Mouse (Mus musculus) CD4-positive, CD25-positive, alpha-beta regulatory T cell, adult 4 months (primary cell): ENCODE measurements around the gene Nt5c2. TPM values are rescaled to one million over a fixed set of nuclear protein-coding genes. Genes with fewer than 3 reads are reported as not detected.

Experiments used
- ATAC-seq: one replicate; pipeline ENCODE4 v1.8.0; 2017
- polyA plus RNA-seq, 2 experiments: library from polyadenylated mRNA; unstranded; fragments of 100-300 nt; shearing (Covaris generic); gene quantifications; one replicate each; pipeline ENCODE4 v1.2.1; 2017

The Nt5c2 gene
- polyA plus RNA-seq = 10 to 100 TPM; 38.0 to 42.2 TPM

- ATAC-seq = no peak
These were observed at the start of gene Nt5c2, which contains the start of gene Ina for GRCm38 (mm10) chr19:47014447-47015381. Gene Nt5c2 (minus strand): TSS chr19:47015153. Gene Ina (plus strand): TSS chr19:47014698.

DNA sequence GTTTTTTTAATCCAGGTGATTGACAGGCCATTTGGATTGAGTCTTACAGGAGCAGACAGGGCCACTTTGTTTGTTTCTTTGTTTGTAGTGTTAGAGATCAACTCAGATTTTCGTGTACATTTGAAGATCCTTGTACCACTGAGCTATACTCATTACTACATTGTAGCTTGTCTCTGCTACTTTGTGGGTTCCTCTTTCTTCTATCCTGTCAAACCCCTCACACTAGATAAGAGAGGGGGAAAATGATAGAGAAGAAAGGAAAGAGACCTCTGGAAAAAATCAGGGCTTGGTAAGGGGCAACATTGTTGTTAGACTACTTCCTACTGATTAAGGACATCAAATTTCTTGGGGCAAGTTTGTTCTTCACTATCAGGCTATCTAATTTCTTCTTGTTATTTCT, 42.7 kb upstream of the Nt5c2 start:
- no peak for ATAC-seq

GRCm38 (mm10) chr19:47053471-47053870, 38.5 kb upstream of the Nt5c2 start:
- no peak for ATAC-seq

GRCm38 (mm10) chr19:47052927-47053326, 38.0 kb upstream of the Nt5c2 start:
- no peak for ATAC-seq

DNA sequence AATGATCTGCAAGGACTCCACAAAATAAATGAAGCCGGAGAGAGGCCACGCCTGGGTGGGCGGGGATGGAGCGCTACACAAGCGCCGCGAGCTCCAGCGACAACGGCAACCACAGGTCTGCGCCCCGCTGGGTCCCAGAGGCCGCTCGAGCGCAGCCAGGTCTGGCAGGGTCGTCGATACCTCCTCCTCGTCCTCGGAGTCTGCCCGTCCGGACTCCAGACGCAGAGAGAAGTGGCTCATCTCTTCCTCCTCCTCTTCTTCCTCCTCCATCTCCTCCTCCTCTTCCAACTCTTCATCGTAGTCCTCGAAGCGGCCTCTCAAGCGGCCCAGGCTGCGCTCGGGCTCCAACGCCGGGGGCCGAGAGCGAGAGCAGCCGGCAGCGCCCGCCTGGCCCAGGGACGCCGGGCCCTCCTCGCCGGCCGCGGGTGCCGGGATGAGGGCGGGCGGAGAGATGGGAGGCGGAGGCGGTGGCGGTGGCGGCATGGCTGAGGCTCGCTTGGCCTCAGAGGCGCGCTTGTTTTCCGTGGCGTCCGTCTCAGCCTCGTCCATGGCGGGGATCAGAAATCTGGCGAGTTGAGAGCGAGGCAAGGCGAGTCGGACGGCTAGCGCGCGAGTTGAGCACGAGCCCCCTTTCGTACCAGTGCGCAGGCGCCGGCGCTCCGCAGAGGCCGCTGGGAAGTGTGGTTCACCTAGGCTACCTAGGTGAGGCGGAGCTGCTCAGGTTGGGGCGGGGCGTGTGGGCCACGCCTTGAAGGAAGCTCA, 35.5 kb upstream of the Nt5c2 start, which contains the start of gene Pcgf6:
Pcgf6 (minus strand) TSS at position 636 of the 762 bp plus-strand sequence.
- ATAC-seq = peak; percentile 94

- ATAC-seq = peak; percentile 25
These were observed 34.9 kb upstream of the Nt5c2 start for GRCm38 (mm10) chr19:47049840-47050239.

DNA sequence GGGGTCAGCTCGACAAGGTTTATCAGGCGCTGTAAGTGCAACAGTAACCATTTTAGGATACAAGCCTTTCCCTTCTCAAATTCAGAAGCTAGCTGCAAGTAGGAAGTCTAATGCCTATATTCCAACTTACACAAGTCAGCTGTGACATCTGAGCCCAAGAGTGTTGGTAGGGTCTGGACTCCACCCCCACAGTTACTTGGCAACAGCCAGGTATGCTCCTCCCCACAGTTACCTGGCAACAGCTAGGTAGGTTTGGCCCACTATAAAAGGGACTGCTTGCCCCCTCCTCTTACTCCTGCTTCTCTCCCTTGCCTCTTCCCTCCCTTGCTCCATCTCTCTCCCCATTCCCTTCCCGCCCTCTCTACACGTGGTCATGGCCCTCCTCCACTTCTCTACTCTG, 34.1 kb upstream of the Nt5c2 start:
- ATAC-seq = no peak

DNA sequence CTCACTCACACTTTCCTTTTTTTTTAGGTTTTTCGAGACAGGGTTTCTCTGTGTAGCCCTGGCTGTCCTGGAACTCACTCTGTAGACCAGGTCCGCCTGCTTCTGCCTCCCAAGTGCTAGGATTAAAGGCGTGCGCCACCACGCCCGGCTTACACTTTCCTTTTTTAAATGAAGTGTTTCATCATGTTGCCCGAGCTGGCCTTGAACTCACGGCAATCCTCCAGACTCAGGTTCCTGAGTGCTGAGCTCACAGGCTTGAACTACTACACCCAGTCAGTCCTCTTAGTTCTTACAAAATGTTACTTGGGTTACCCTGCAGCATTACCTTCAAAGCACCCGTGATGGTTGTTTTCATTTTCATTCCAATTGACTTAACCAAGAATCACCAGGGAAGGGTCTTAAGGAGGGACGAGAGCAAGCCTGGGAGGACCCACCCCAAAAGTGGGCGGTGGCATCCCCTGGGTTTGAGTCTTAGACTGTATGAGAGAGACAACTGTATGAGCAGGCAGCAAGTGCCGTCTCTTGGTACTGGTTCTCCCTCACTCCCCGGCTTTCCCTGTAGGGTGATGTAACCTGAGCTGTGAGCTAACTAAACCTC, 32.4 kb upstream of the Nt5c2 start:
- no peak for ATAC-seq

- ATAC-seq = no peak
These were observed 31.4 kb upstream of the Nt5c2 start for GRCm38 (mm10) chr19:47046343-47046742.

DNA sequence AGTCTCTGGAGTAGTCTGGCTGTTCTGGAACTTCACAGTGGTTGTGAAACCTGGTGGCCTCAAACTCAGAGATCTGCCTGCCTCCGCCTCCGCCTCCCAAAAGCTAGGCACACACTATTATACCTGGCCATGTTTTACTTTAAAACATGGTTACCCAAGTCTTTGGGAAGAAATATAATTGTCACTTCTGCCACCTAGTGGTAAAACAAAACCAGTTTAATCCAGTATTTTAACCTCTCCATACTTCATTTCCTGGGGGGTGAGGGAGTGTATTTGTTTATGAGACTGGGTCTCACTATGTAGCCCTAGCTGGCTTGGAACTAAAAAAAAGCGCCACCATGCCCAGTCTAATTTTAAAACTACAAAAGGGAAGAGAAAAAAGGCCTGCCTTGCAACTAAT, 28.7 kb upstream of the Nt5c2 start:
- ATAC-seq = peak; percentile 60

- ATAC-seq = no peak
These were observed 25.9 kb upstream of the Nt5c2 start for GRCm38 (mm10) chr19:47040720-47041473.

GRCm38 (mm10) chr19:47036596-47036995, 21.6 kb upstream of the Nt5c2 start:
- no peak for ATAC-seq

DNA sequence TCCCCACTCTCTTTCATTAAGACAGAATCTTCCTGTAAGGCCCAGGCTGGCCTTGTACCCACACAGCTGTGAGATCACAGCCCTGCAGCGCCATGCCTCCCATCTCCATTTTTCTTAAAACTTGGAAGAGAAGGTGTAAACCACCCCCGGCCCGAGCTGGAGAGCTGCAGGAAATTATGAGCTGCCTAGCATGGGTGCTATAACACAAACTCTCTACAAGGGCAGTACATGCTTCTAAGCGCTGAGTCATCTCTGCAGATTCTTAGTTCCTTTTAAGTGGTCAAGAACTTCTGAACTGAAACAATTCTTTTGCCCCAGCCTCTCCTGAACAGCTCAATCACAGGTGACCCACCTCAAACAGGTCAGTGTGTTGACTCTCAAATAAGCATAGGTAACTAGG, 20.0 kb upstream of the Nt5c2 start:
- no peak for ATAC-seq

- no peak for ATAC-seq
These were observed 16.8 kb upstream of the Nt5c2 start for GRCm38 (mm10) chr19:47031770-47032169.

DNA sequence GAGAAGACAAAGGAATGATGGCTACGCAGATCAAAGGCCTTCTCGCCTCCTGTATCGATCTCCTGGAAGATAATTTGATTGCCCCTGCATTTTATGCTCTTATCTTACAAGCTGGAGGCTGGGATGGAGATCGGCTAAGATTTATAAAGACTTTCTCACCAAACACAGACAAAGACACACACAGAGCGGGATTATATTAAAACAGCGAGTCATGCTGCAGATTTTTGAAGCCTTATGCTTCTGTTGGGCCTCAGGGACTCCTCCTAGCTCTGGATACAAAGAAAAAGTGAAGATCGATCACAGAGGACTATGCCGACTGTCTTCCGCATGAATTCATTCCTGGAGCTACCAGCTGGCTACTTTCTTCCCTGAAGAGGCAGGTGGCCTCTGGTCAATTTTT, 14.8 kb upstream of the Nt5c2 start:
- ATAC-seq = no peak

- no peak for ATAC-seq
These were observed 11.6 kb upstream of the Nt5c2 start for GRCm38 (mm10) chr19:47026513-47026912.

- no peak for ATAC-seq
These were observed 10.0 kb upstream of the Nt5c2 start for GRCm38 (mm10) chr19:47024954-47025353.

DNA sequence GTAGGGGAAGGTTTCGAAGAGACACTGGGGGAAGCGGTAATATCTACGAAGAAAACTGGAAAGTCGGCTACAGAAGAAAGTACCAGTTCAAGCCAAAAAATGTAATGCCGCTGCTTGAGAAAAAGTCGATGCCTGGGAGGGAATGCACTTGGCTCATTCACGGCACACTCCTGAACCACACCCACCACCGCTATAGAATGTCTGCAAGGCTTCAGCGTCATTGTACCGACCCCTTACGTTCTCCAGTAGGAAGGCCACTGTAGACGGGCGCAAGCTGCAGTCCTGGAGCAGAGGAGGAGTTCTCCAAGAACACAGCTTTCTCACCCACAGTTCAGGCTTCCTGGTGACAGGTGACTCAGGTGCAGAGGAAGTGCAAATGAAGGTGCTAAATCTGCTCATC, 8.6 kb upstream of the Nt5c2 start:
- no peak for ATAC-seq

- ATAC-seq = no peak
These were observed 7.8 kb upstream of the Nt5c2 start for GRCm38 (mm10) chr19:47022709-47023108.

GRCm38 (mm10) chr19:47019326-47019725, 4.4 kb upstream of the Nt5c2 start:
- ATAC-seq = no peak

GRCm38 (mm10) chr19:47018330-47018729, 3.4 kb upstream of the Nt5c2 start:
- ATAC-seq = no peak

DNA sequence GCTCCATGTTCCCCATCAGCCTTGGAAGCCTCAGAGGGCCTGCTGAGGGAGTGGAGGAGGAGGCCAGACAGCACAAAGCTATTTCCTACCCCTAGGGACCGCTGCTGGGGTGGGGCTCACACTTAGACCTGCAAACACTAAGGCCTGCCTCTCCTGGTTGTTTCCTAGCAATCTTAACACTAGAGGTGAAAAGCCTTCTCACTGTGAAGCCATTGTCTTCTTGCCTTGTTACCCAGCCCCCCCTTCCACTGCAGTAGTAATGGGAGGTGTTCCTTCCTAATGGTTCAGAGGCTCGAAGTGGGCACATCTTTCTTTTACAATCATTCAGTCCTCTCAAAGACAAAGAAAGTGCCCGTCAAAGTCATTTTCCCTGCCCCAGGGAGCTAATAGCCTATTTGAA, 2.9 kb upstream of the Nt5c2 start:
- ATAC-seq = no peak
